Mouse (Mus musculus) right cerebral cortex, postnatal 36 days (tissue): ENCODE measurements around the gene Mylpf.

Source experiments
- DNase-seq, 2 experiments: peaks; one replicate each; pipeline ENCODE4 v3.0.0; 2022; ENCODE audit warnings: low spot score in 2 of 2, mixed read lengths in 1 of 2

Mylpf gene

GRCm38 (mm10) chr7:127206606-127207005 is 2.1 kb upstream of the Mylpf start:
- DNase-seq, result no peak

DNA sequence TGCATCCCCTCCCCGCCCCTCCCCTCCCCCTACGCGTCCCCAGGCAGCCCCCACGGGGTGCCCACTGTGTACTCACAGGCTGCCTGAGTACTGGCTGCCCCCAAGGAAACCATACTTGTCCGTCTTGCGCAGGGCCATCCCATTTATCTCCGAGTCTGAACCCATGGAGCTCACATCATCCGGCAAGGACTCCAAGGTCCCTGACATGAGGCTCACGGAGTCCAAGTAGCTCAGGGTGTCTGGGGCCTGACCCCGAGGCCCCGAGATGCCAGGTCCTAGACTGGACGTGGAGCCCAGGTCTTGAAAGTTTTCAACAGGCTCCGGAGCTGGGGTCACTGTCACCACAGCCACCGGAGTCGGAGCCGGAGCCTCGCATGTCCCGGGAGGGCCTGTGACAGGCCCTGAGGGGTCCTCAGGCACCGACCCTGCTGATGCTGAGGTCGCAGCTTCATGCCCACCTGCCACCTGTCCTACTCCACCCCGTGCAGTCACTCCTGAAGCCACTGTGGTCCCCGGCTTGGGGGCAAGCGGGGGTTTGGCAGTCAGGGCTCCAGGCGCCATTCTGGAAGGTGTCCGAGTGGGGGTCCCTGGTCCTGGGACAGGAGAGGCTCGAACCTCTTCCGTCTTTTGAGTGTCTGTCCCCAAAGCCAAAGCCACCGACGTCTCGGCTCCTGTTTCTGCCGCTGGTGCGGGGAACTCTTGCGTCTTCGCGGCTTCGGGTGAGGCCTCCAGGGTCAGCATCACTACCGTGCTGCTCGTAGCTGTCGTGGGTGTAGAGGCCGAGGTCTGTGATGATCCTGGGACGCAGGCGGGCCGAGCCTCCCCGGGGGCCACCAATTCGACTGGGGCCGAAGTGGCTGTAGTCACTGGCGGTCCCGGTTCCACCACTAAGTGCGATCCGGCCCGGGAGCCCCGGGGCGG is 1.1 kb upstream of the Mylpf start:
- no peak for DNase-seq

GRCm38 (mm10) chr7:127208295-127208552 is 466 bp upstream of the Mylpf start, which contains the start of gene Tbc1d10b:
Tbc1d10b (minus strand) TSS chr7:127208468.
- DNase-seq, result no peak

- no peak for DNase-seq
Measured at GRCm38 (mm10) chr7:127209851-127210250, 1.2 kb downstream of the Mylpf start.

DNA sequence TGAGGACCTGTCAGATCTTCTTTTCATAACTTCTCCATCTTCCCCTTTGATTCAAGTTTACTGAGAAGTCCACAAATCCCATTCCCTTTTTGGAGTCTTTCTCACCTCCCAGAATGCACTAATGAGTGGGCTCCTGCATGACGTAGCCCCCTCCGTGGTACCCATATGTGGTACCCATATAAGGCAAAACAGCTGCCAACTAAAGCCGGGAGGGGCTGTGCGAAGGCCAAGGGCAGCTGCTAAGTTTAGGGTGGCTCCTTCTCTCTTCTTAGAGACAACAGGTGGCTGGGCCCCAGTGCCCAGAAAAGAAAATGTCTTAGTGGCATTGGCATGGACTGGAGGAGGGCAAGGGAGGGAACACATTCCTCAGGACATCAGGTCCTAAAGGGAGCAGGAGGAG is 1.6 kb downstream of the Mylpf start:
- no peak for DNase-seq

GRCm38 (mm10) chr7:127211014-127211745 is 2.5 kb downstream of the Mylpf start:
- no peak for DNase-seq

GRCm38 (mm10) chr7:127212432-127213250 is 4.0 kb downstream of the Mylpf start:
- no peak for DNase-seq

- DNase-seq, result no peak
Measured at GRCm38 (mm10) chr7:127213485-127213884, 4.8 kb downstream of the Mylpf start.

DNA sequence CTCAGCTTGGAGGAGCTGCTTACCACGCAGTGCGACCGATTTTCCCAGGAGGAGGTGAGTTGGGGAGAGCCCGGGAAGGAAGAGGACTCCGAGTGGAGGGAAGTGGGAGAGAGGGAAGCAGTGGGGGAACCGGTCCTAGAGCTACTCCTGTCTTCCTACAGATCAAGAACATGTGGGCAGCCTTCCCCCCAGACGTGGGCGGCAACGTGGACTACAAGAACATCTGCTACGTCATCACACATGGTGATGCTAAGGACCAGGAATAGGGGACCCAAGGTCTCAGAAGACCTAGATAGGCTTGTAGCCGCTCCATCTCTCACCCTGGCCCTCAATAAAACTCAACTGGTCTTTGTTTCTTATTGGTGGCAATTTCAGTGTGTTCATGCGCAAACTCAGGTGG is 5.2 kb downstream of the Mylpf start:
- DNase-seq, result no peak

DNA sequence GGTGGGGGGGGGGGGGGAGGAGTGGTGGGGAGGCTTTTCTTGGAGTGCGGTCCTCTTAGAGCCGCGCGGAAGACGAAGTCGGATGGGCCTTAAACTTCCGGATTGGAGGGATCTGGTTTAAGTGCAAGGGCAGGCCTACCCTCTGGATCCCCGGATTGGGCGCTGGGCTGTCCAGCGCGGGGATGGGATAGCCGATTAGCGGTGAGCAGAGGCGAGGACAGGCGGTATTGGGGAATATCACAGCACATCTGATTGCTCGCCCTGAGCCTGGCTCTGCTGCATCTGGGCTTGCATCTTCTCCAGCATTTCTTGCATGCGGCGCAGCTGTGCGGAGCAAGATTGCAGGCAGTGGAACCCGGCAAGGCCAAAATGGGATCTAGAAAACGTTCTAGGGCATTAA is 5.8 kb downstream of the Mylpf start:
- DNase-seq, result no peak

GRCm38 (mm10) chr7:127214981-127215871 is 6.5 kb downstream of the Mylpf start:
- DNase-seq, result no peak

DNA sequence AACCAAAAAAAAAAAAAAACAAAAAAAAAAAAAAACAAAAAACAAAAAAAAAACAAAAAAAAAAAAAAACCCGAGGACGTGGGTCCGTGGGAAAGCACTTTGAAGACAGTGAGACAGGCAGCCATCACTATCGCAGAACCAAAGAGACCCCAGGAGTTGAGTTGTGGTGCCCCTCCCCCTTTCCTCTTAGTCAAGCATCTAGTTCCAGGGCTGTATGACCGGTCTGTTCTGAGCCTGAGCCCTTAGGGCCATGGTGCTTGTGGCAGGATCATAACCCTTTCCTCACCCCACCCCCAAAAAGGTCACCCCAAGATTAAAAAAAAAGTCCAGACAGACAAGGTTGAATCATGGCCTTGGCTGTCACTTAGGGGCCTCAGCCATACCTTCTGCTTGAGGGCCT is 7.6 kb downstream of the Mylpf start:
- DNase-seq, result no peak

GRCm38 (mm10) chr7:127217475-127217874 is 8.8 kb downstream of the Mylpf start:
- DNase-seq, result no peak

GRCm38 (mm10) chr7:127217901-127218642 is 9.4 kb downstream of the Mylpf start:
- DNase-seq, result no peak

- DNase-seq, result no peak
Measured at GRCm38 (mm10) chr7:127218670-127219069, 10.0 kb downstream of the Mylpf start.

DNA sequence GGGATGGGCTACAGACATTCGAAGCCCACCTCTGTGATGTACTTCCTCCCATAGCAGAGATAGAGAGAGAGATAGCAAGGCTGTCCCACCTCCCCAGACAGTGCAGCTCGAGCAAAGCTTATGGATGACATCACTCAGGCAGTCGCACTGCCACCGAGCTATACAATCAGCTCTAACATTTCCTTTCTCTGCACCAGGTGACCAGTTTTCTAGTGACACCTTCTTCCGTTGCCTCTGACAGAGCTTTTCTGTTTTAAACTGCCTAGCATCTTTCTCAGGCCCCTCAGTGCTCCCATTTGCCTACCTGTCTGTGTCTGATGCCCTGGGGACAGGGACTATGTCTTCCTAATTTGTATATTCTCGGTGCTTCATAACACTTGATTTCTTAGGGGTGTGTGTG is 11.8 kb downstream of the Mylpf start:
- DNase-seq, result no peak

DNA sequence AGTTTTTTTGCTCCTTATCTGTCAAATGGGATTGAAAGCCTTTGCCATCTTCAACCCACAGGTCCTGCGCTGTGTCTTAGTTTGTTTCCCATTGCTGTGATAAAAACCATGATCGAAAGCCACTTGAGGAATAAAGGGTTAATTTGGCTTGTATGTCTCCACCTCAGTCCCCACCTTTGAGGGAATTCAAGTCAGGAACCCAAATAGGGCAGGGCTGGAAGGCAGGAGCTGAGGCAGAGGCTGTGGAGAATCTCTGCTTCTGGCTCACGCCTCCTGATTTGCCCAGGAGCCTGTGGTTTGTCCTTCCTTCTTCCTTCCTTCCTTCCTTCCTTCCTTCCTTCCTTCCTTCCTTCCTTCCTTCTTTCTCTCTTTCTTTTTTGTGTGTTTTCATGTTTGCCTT is 14.4 kb downstream of the Mylpf start:
- DNase-seq, result no peak

GRCm38 (mm10) chr7:127223515-127224478 is 15.1 kb downstream of the Mylpf start:
- no peak for DNase-seq

- no peak for DNase-seq
Measured at GRCm38 (mm10) chr7:127224616-127225015, 15.9 kb downstream of the Mylpf start.
